Mouse (Mus musculus) kidney, embryonic 14.5 days (tissue): ENCODE measurements around the gene Flt1. TPM values are rescaled to one million over a fixed set of nuclear protein-coding genes. Genes with fewer than 3 reads are reported as not detected.
"Not testable (repeated sequence)": the region's sequence is repeated elsewhere in the genome, so short reads cannot be mapped to it uniquely, and the experiment has no call there.

ENCODE experiments used
- ATAC-seq: fragments of 200-750 bp; cut with Nextera tagmentation; 2 replicates; pipeline ENCODE4 v1.8.0; 2017; ENCODE audit warnings: moderate number of reproducible peaks, mild to moderate bottlenecking, moderate TSS enrichment, moderate library complexity; ENCODE audit not compliant: low FRiP score, low TSS enrichment
- H3K27ac ChIP-seq: fragments of 300-500 bp; sonication (generic); 2 replicates; pipeline ENCODE4 v1.5.1; 2014; ENCODE audit warnings: low read depth, mild to moderate bottlenecking, low read length, moderate library complexity, mixed read lengths
- H3K27me3 ChIP-seq: fragments of 300-500 bp; sonication (generic); 2 replicates; pipeline ENCODE4 v1.6.1; 2014; ENCODE audit warnings: mild to moderate bottlenecking, low read length; ENCODE audit not compliant: control insufficient read depth, insufficient read depth
- H3K36me3 ChIP-seq: fragments of 300-500 bp; sonication (generic); 2 replicates; pipeline ENCODE4 v1.6.1; 2014; ENCODE audit warnings: low read length, mixed read lengths; ENCODE audit not compliant: control insufficient read depth, insufficient read depth
- H3K4me1 ChIP-seq: fragments of 300-500 bp; sonication (generic); 2 replicates; pipeline ENCODE4 v1.6.1; 2014; ENCODE audit warnings: low read length, mixed read lengths; ENCODE audit not compliant: control insufficient read depth, insufficient read depth
- H3K4me2 ChIP-seq: fragments of 300-500 bp; sonication (generic); replicated peaks from 2 replicates; pipeline ENCODE4 v1.6.1; 2014; ENCODE audit warnings: low read depth, mild to moderate bottlenecking, low read length
- H3K4me3 ChIP-seq: fragments of 300-500 bp; sonication (generic); 2 replicates; pipeline ENCODE4 v1.5.1; 2014; ENCODE audit warnings: mild to moderate bottlenecking, low read length
- H3K9ac ChIP-seq: fragments of 300-500 bp; sonication (generic); 2 replicates; pipeline ENCODE4 v1.6.1; 2014; ENCODE audit warnings: low read depth, mild to moderate bottlenecking, low read length, moderate library complexity
- H3K9me3 ChIP-seq: fragments of 300-500 bp; sonication (generic); 2 replicates; pipeline ENCODE4 v1.6.1; 2016; ENCODE audit warnings: low read length; ENCODE audit not compliant: control insufficient read depth
- WGBS: fragments of 180-500 bp; shearing (Covaris S2); extraction: QIAGEN DNeasy Blood & Tissue Kit; methylation state at CpG from one replicate; pipeline ENCODE4 v1.1.7; 2014; 5-methylcytosine and 5-hydroxymethylcytosine counted together
- polyA plus RNA-seq: library from polyadenylated mRNA; unstranded; fragments of >200 nt; fragmentation: Nextera tagmentation; extraction: Ambion mirVana; gene quantifications from 2 replicates; pipeline ENCODE4 v1.2.1, GENCODE M21; 2014

Gene Flt1
- polyA plus RNA-seq, 1 experiment from 2014 or later: 20.0 TPM

DNA sequence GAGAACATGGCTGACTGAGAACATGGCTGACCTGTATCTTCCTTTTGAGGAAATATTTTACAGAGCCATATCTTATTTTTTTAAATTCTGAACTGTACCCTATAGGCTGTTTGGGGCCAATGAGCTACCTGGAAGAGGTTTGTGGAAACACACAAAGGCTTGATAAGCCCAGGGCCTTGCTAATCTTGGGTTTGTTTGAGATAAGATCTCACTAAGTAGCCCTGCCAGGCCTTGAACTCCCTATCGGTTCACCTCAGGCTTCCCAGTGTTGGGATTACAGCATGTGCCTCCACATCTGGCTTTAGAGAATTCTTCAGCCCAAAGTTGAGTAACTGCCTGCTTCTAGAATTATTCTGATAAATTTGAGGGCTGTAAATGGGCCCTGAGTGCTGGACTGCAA, 152.3 kb downstream of the Flt1 start:
- H3K27me3 ChIP-seq: no peaks in the 10 kb centered on the region
- no peak for ATAC-seq
- WGBS: 87% methylated on average over 1 of the region's 1 CpGs
- H3K27ac ChIP-seq: no peak overlapping the region
- H3K4me3 ChIP-seq: no peak overlapping the region
- H3K9me3 ChIP-seq: no peaks in the 10 kb centered on the region
- no peak overlapping the region for H3K4me2 ChIP-seq
- H3K9ac ChIP-seq: no peak overlapping the region
- no peaks in the 10 kb centered on the region for H3K4me1 ChIP-seq
- no peaks in the 10 kb centered on the region for H3K36me3 ChIP-seq

DNA sequence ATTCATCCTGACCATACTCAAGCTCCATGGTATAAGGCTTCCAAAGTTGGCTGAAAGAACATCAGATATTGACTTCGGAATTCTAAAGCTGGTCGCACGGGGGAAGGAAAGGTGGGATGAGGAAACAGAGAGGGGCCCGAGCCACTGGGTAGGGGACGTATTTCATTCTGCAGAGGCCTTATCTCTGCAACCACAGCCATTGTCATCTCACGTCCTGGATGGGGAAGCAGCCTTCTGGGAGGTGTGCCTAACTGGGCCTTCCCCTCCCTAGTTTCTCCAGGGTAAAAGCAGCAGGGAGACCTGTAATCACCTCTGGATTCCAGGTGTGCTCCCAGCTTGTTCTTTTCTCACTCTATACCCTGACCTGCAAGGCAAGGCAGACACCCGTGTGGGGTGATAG, 153.1 kb downstream of the Flt1 start:
- 90% methylated on average over 7 of the region's 7 CpGs for WGBS
- Histone ChIP-seq H3K36me3 (no peaks in the 10 kb centered on the region), H3K9ac (no peak overlapping the region), H3K4me3 (no peak overlapping the region), H3K27me3 (no peaks in the 10 kb centered on the region), H3K9me3 (no peaks in the 10 kb centered on the region), H3K4me1 (no peaks in the 10 kb centered on the region), H3K4me2 (no peak overlapping the region), H3K27ac (no peak overlapping the region)
- ATAC-seq: no peak

DNA sequence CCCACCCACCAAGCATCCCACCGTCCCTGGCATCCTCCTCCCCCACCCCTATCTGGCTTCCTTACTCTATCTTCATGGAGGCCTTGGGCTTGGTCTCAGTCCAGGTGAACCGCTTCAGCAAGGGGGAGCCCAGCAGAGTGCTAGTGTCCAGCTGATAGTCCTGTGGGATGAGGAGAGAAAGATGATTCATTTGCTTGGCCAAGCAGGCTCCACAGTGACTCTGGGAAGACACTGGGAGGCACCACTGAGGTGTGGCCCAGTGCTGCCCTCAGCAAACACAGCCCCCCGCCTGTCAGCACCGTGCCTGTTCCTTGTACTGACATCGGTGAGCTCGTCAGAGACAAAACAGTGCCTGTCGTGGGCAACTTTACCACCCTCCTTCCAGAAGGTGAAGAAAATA, 159.5 kb downstream of the Flt1 start:
- no peaks in the 10 kb centered on the region for H3K27me3 ChIP-seq
- no peak overlapping the region for H3K4me2 ChIP-seq
- no peak overlapping the region for H3K9ac ChIP-seq
- no peak overlapping the region for H3K4me3 ChIP-seq
- WGBS: 74% methylated on average over 7 of the region's 7 CpGs
- no peaks in the 10 kb centered on the region for H3K9me3 ChIP-seq
- no peak for ATAC-seq
- no peaks in the 10 kb centered on the region for H3K36me3 ChIP-seq
- H3K4me1 ChIP-seq: no peaks in the 10 kb centered on the region
- H3K27ac ChIP-seq: no peak overlapping the region

DNA sequence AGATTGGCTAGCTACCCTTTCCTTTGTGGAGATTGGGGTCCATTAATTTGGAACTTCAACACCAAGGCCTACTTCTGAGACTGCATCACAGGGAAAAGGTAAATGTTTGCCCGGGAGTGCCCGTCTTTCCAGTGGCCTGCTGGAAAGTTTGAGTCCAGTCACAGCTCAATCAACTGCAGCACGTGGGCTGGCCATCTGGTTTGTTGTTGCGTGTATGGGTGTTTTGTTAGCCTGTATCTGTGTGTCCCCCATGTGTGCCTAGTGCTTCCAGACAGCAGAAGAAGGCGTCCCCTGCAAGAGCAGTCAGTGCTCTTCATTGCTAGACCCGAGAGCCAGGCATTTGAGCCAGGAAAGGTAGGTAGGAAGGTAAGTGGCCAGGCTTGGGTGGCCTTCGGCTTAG, 160.4 kb downstream of the Flt1 start:
- H3K4me3 ChIP-seq: no peak overlapping the region
- 87% methylated on average over 7 of the region's 7 CpGs for WGBS

DNA sequence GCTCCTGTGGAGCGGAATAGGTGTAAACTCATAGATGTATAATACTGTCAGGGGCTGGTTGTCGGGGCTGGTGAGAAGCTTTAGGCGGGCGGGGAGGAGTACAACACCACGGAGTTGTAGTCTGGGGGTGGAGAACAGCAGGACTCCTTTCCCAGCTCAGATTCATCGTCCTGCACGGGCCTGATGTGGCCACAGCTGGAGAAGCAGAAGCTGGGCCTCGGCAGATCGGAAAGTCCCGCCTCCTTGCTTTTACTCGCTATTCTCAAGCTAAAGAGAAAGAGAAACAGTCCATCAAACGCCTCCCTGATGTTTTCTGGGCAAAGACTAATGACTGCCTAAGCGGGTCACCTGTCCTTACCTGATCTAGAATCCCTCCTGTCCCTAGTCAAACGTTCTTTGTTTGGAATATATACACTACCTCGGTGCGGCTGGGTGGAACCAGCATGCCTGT, 161.6 kb downstream of the Flt1 start:
- H3K4me2 ChIP-seq: peak overlapping the region; percentile 40
- no peak overlapping the region for H3K27ac ChIP-seq
- peak overlapping the region; percentile 10; the same call in 1 of the 2 replicates for H3K4me3 ChIP-seq
- H3K36me3 ChIP-seq: no peaks in the 10 kb centered on the region
- peak; percentile 45 for ATAC-seq
- 28% methylated on average over 16 of the region's 16 CpGs for WGBS
- no peaks in the 10 kb centered on the region for H3K4me1 ChIP-seq
- no peaks in the 10 kb centered on the region for H3K27me3 ChIP-seq
- H3K9me3 ChIP-seq: no peaks in the 10 kb centered on the region
- no peak overlapping the region for H3K9ac ChIP-seq

More for the DNA sequence above, 160.4 kb downstream of the Flt1 start:
- Histone ChIP-seq H3K36me3 (no peaks in the 10 kb centered on the region), H3K4me1 (no peaks in the 10 kb centered on the region), H3K9me3 (no peaks in the 10 kb centered on the region), H3K27ac (no peak overlapping the region), H3K27me3 (no peaks in the 10 kb centered on the region), H3K4me2 (no peak overlapping the region), H3K9ac (no peak overlapping the region)
- no peak for ATAC-seq

DNA sequence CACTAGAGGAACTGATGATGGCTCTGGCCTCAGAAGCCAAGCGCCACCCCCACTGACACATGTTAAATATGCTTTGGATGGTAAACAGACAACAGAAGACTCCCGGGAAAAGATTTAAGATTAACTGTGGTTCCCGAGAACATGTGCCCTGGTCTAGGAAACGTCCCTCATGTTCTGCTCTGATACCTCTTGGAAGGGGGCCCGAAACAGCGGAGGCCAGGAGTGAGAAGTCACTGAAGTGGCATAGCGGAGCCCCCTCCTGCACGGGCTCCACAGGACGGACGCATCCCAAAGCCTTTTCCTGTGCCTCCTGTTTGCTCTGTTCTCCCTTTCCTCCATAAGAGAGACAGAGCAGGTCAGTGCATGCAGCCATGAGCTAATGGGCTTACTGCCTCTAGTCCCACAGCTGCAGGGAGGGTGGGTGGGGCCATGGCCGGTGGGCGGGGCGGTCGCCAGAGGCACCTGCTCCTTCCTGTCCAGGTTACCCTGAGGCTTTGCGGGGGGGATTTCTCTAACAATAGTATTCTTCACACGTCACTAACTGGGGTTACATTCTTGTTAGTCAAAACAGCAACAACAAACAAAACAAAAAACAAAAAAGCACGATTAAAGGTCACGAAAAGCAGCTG, 162.2 kb downstream of the Flt1 start:
- Histone ChIP-seq H3K4me1 (no peaks in the 10 kb centered on the region), H3K4me3 (peak overlapping the region; percentile 10; the same call in 1 of the 2 replicates), H3K9ac (peak overlapping the region; percentile 28; the same call in 1 of the 2 replicates), H3K4me2 (peak overlapping the region; percentile 40), H3K27me3 (no peaks in the 10 kb centered on the region), H3K36me3 (no peaks in the 10 kb centered on the region), H3K27ac (no peak overlapping the region), H3K9me3 (no peaks in the 10 kb centered on the region)
- ATAC-seq: peak; percentile 80
- 41% methylated on average over 18 of the region's 18 CpGs for WGBS

DNA sequence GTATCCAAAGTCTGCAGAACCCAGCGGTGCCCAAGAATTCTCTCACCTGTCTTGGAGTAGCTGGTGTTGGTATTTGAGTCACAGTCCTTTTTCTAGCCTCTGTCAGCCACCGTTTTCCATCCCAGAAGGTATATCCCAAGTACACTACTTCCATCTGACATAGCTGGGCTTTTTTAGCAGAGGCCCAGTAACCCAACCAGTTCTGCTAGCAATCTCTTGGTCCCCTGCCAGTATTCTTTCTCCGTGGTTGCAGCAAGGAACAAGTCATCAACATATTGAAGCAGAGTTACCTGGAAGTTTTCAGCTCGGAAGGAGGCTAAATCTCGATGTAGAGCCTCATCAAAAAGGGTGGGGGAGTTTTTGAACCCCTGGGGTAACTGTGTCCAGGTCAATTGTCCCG, 168.2 kb downstream of the Flt1 start:
- not testable (repeated sequence) for H3K4me3 ChIP-seq, H3K4me1 ChIP-seq, H3K9ac ChIP-seq, H3K9me3 ChIP-seq, H3K27me3 ChIP-seq, ATAC-seq, H3K4me2 ChIP-seq, H3K27ac ChIP-seq, H3K36me3 ChIP-seq
- 64% methylated on average over 6 of the region's 6 CpGs for WGBS

DNA sequence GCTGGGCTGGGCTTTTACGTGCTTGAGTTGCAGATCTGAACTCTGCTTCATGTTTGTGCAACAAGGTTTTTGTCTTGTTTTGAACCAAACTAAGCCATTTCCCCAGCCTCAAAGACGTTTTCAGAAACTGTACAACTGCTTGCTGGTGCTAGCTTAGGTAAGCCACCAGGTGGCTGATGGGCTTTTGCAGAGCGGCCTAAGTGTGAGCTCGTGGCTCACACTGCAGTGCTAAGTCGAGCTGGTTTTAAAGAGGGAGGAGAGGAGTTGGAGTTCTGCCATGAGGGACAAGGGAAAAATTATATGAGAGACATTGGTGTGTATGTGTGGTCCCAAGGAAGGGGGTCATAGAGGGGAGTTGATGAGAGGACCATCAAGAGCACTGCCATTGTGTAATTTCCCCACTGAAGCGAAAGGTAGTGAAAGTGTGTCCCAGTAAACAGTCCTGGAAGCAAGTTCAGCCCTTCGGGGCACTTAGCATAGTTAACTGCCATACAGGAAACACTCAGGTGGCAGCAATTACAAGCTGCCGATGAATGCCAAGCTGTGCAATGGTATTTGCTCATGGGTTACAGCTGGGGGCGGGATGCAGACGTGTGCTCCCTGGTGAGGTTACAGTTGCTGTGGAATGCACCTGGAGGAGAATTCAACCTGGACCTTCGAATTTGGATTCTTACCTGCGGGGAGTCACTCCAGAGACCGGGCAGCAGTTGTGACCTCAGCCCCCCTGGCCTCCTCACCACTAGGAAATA, 173.8 kb downstream of the Flt1 start:
- H3K4me1 ChIP-seq: no peaks in the 10 kb centered on the region
- H3K9ac ChIP-seq: no peak overlapping the region
- WGBS: 80% methylated on average over 13 of the region's 13 CpGs
- no peak overlapping the region for H3K27ac ChIP-seq
- no peak for ATAC-seq
- H3K27me3 ChIP-seq: no peaks in the 10 kb centered on the region
- peaks cover 26% of the 10 kb centered on the region for H3K36me3 ChIP-seq
- H3K4me3 ChIP-seq: no peak overlapping the region
- H3K9me3 ChIP-seq: no peaks in the 10 kb centered on the region
- H3K4me2 ChIP-seq: no peak overlapping the region

DNA sequence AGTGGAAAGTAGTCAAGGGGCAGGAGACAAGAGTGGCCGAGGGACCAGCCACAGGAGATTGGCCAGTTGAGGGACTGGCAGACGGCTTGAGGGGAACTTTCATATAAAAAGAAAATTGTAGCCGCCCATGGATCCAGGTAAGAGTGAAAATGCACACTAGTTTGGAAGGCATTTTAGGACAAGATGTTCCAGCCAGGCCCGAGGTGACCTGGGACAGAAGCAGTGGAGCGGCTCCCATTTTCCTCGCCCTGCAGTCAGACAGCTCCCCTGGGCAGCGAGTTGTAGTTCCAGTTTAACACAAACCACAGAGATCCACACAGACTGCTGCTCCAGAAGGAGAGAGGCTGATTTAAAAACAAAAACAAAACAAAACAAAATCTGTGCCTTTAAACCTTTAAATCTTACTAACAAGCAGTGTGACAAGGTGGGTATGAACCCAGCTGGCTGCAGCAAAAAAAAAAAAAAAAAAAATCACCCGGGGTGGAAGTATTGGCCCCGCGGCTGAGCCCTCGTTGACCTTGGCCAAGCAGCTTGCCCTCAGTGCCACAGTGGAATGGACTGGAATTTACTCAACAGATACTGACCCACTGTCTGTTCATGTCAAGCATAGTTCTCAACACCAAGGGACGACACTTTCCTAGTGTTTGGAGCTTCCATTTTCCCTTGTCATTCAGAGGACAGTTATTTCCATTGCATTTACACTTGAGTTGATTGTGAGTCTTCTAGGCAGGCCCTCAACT, 176.6 kb downstream of the Flt1 start:
- Histone ChIP-seq H3K9ac (no peak overlapping the region), H3K4me3 (no peak overlapping the region), H3K36me3 (peaks cover 46% of the 10 kb centered on the region), H3K4me1 (no peaks in the 10 kb centered on the region), H3K27ac (no peak overlapping the region), H3K9me3 (no peaks in the 10 kb centered on the region), H3K4me2 (no peak overlapping the region), H3K27me3 (no peaks in the 10 kb centered on the region)
- WGBS: 89% methylated on average over 12 of the region's 12 CpGs
- no peak for ATAC-seq
